Mouse (Mus musculus): ENCODE measurements around the gene Apol9a. TPM values are rescaled to one million over a fixed set of nuclear protein-coding genes. Genes with fewer than 3 reads are reported as not detected.

Apol9a gene
- polyA plus RNA-seq (2012; rRNA removed): 0.04 TPM in 1 of 2 replicates, not detected in the other

DNA sequence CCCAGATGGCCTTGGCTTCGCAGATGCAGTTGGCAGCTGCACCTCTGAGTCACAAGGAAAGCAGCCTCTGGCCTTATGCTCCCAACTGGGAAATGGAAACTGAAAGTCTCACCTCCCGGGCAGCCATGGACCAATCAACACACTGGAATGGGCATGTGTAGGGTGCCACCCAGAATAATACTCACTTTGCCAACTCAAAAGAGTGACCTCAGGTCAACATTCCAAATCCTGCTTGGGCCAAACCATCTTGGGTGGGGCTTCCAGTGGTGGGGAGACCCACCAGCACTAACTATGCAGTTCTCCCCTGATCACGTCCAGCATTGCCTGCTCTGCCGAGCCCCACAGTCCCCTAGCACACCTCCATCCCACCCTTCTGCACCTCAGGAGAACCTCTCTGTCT is at the start of gene Apol9a:
Gene Apol9a, minus strand, starts transcription at position 101 of the 400 bp plus-strand sequence.

DNA sequence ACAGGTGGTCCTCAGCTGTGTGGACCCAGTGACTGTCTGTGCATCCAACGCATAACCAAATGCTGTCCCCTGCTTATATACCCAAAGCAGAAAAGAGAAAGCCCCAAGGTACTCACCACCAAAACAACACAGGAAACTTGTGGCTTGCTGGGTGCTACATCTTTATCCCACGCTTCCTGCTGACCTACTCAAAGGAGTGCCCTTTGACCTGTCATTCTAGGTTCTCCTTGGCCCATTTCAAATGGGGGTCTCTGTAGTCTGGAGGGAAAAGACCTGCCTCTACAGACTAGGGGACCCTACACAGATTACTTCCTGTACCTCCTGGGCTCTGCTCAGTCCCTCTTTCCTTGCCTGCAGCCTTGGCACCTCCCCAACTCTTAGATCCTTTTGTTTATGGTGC is 36.5 kb upstream of the Apol9a start, which contains the start of gene Apol7b:
Gene Apol7b, minus strand, starts transcription at position 101 of the 400 bp plus-strand sequence.

DNA sequence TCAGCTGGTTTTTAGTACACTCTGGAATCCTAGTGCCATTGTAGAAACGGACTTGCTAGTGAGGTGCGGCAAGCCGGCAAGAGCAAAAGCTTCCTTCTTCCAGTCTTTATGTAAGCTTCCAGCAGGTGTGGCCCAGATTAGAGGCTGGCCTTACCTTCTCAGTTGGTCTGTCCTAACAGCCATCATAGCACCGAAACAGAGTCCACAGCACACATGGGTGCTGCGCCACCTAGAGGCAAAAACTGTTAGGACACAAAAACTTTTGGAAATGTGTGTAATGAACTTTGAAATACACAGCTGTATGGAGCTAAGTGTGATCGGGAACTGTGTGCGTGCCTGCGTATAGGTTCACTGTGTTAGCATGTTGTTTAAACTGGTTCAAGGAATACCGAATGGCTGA is 11.9 kb downstream of the Apol9a start, which contains the start of gene Apol7a:
Gene Apol7a, minus strand, starts transcription at position 84 of the 400 bp plus-strand sequence.

Other genes with a start within 250 kb of the Apol9a start
- gene Rbfox2, start 104.1 kb downstream of the Apol9a start, polyA plus RNA-seq (2012; rRNA removed): 102 and 173 TPM in 2 replicates
- gene Apol7a, start 12.0 kb downstream of the Apol9a start, polyA plus RNA-seq (2012; rRNA removed): not detected in 2 replicates
- not detected in 2 replicates for gene Apol7b, start 36.4 kb upstream of the Apol9a start, polyA plus RNA-seq (2012; rRNA removed)
- gene Apol10a, start 65.9 kb upstream of the Apol9a start, polyA plus RNA-seq (2012; rRNA removed): 0.02 TPM in 1 of 2 replicates, not detected in the other
- 0.04 TPM in 1 of 2 replicates, not detected in the other for gene Apol11a, start 97.1 kb upstream of the Apol9a start, polyA plus RNA-seq (2012; rRNA removed)
- gene Apol7c, start 122.2 kb upstream of the Apol9a start, polyA plus RNA-seq (2012; rRNA removed): not detected in 2 replicates
- not detected in 2 replicates for gene 1700025B11Rik, start 150.8 kb upstream of the Apol9a start, polyA plus RNA-seq (2012; rRNA removed)
- gene Apol10b, start 185.0 kb upstream of the Apol9a start, polyA plus RNA-seq (2012; rRNA removed): 0.02 and 0.05 TPM in 2 replicates
- not detected in 2 replicates for gene Gm36245, start 188.1 kb upstream of the Apol9a start, polyA plus RNA-seq (2012; rRNA removed)
- gene Apol11b, start 232.2 kb upstream of the Apol9a start, polyA plus RNA-seq (2012; rRNA removed): 0.06 TPM in 1 of 2 replicates, not detected in the other

Data from central nervous system, embryonic 11.5 days (tissue).